Mouse (Mus musculus): Measurements from ENCODE around the gene Npepps. TPM values are rescaled to one million over a fixed set of nuclear protein-coding genes. Genes with fewer than 3 reads are reported as not detected.

Npepps gene
- polyA plus RNA-seq, 1 experiment from 2014 or later, result 102 TPM

DNA sequence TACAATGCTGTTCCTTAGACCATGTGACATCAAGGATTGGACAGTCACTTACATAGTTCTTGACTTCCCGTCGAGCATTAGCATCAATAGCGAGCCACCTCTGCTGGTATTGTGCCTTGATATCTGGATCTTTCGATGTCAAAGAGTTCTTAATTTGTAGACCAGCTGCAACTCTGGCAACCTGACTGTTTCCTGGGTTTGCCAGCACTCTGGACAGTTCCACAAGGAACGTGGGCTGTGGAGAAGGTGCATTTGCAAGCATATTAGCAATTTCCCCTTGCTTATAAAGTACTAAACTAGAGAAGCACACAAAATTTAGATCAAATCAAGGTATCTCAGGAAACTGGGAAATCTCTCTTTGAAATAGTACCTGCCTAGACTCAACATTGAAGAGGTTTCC is 95.6 kb downstream of the Npepps start:
- Histone ChIP-seq H3K4me1 (peaks cover 28% of the 10 kb centered on the region; the same call in 1 of the 2 replicates), H3K9ac (no peak overlapping the region), H3K27ac (replicated peaks) (no peak overlapping the region), H3K36me3 (peaks cover 61% of the 10 kb centered on the region), H3K4me3 (replicated peaks) (no peak overlapping the region), H3K9me3 (replicated peaks) (no peaks in the 10 kb centered on the region), H3K27me3 (no peaks in the 10 kb centered on the region), H3K4me2 (replicated peaks) (no peak overlapping the region)
- no peak for ATAC-seq (ENCODE audit: insufficient number of reproducible peaks, low FRiP score, low TSS enrichment, low read depth)
- 68% methylated on average over 5 of the region's 5 CpGs for whole genome bisulfite sequencing

DNA sequence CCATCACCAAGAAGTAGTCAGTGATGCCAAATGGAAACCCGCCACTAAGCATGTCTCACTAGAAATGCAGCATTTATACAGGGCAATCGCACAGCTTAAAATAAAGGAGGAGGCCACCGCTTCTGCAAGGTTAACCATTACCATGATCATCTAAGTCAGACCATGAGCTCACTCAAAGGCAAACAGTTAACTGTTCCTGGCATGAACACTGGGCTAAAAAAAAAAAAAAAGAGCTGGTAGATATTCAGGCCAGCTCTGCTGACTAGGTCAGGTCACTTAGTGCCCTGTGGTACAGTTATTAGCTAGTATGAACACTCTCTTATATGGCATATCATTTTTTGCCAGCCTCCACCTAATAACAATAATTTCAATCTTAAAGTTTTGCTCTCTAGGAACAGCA is 98.0 kb downstream of the Npepps start:
- WGBS, result 94% methylated on average over 3 of the region's 3 CpGs
- Histone ChIP-seq H3K27ac (replicated peaks) (no peak overlapping the region), H3K4me1 (peaks cover 16% of the 10 kb centered on the region; the same call in 1 of the 2 replicates), H3K9ac (no peak overlapping the region), H3K9me3 (replicated peaks) (no peaks in the 10 kb centered on the region), H3K27me3 (no peaks in the 10 kb centered on the region), H3K4me3 (replicated peaks) (no peak overlapping the region), H3K4me2 (replicated peaks) (no peak overlapping the region), H3K36me3 (peaks cover 83% of the 10 kb centered on the region)
- no peak for ATAC-seq (ENCODE audit: insufficient number of reproducible peaks, low FRiP score, low TSS enrichment, low read depth)

DNA sequence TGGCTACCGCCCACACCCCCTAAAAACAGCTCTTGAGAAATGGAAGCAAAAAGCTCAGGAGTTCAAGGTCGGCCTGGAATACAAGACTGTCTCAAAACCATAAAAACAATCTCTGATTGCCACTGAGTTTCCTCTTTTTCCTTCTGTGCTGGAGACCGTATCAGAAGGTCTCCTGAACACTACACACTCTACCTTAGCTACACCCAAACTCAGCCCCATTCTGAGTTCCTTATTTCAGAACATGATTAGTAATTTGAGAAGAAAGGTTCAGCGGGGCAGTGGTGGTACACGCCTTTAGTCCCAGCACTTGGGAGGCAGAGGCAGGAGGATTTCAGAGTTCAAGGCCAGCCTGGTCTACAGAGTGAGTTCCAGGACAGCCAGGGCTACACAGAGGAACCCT is 99.4 kb downstream of the Npepps start:
- H3K4me2 ChIP-seq (replicated peaks), result no peak overlapping the region
- H3K27ac ChIP-seq (replicated peaks), result no peak overlapping the region
- H3K9ac ChIP-seq, result no peak overlapping the region
- no peak overlapping the region for H3K4me3 ChIP-seq (replicated peaks)
- H3K36me3 ChIP-seq, result peaks cover 94% of the 10 kb centered on the region
- no peaks in the 10 kb centered on the region for H3K27me3 ChIP-seq
- WGBS, result 73% methylated on average over 5 of the region's 5 CpGs
- ATAC-seq (ENCODE audit: insufficient number of reproducible peaks, low FRiP score, low TSS enrichment, low read depth), result no peak
- H3K4me1 ChIP-seq, result peaks cover 11% of the 10 kb centered on the region; the same call in 1 of the 2 replicates
- no peaks in the 10 kb centered on the region for H3K9me3 ChIP-seq (replicated peaks)

DNA sequence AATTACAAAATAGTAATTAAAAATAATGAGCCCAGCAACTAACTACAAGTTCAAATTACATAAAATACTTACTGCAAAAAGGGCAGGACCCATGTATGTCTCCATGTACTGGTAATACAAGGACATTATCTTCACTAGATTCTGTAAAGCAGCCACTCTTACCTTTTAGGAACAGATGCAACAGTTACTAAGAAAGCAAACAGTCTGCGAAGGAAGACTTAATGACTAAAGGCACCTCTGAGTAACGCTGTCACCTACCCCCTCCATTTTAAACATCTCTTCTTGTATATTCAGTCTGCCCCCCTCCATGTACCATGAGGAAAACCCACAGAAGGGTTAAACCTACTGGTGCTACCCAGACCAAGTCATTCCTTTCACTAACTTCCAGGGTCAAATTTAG is 102.2 kb downstream of the Npepps start:
- peaks cover 96% of the 10 kb centered on the region for H3K36me3 ChIP-seq
- WGBS, result 93% methylated on average over 2 of the region's 2 CpGs

DNA sequence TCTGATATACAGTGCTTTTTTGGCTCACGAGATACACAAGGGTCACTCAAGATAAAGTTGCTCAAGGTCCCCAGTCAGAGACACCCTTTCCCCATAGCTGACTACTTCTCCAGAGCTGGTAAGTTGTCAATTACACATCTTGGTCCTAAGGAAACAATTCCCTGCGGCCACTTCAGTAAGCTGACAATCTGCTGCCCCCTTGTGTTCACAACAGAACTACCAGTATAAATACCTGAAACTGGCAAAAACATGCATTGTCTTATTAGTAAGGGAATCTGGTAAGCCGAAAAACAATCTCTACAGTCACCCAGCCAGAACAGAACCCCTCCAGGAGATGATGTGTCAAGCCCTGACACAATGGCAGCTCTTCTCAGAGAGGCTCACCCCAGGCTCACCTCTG is 103.6 kb downstream of the Npepps start:
- peaks cover 95% of the 10 kb centered on the region for H3K36me3 ChIP-seq
- WGBS, result 44% methylated on average over 3 of the region's 3 CpGs
- no peak overlapping the region for H3K9ac ChIP-seq
- no peak overlapping the region for H3K27ac ChIP-seq (replicated peaks)
- no peak overlapping the region for H3K4me3 ChIP-seq (replicated peaks)
- no peaks in the 10 kb centered on the region for H3K9me3 ChIP-seq (replicated peaks)
- no peaks in the 10 kb centered on the region for H3K27me3 ChIP-seq
- ATAC-seq (ENCODE audit: insufficient number of reproducible peaks, low FRiP score, low TSS enrichment, low read depth), result no peak
- H3K4me2 ChIP-seq (replicated peaks), result no peak overlapping the region
- no peaks in the 10 kb centered on the region for H3K4me1 ChIP-seq

More for the DNA sequence above, 102.2 kb downstream of the Npepps start:
- Histone ChIP-seq H3K27me3 (no peaks in the 10 kb centered on the region), H3K4me3 (replicated peaks) (no peak overlapping the region), H3K4me2 (replicated peaks) (no peak overlapping the region), H3K4me1 (no peaks in the 10 kb centered on the region), H3K27ac (replicated peaks) (no peak overlapping the region), H3K9ac (no peak overlapping the region), H3K9me3 (replicated peaks) (no peaks in the 10 kb centered on the region)
- no peak for ATAC-seq (ENCODE audit: insufficient number of reproducible peaks, low FRiP score, low TSS enrichment, low read depth)

DNA sequence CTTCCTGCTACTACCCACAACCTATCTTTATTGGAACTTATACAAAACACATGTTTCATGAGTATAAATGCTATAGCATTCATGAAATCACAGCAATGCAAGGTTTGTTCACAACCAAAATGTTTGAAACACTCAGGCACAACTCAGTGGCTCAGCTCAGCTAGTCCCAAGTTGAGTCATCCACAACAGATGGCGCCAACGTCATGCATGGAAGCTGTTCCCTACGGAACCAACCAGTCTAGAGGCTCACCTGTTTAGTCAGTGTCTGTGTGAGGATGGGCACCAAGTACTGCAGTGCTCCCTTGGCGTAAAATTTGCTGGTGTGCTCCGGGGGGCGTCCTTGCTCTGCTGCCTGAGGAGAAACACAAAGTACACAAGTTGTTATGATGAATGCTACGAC is 104.9 kb downstream of the Npepps start:
- ATAC-seq (ENCODE audit: insufficient number of reproducible peaks, low FRiP score, low TSS enrichment, low read depth), result no peak
- Histone ChIP-seq H3K27me3 (no peaks in the 10 kb centered on the region), H3K27ac (replicated peaks) (no peak overlapping the region), H3K4me3 (replicated peaks) (no peak overlapping the region), H3K4me1 (no peaks in the 10 kb centered on the region), H3K9me3 (replicated peaks) (no peaks in the 10 kb centered on the region), H3K4me2 (replicated peaks) (no peak overlapping the region), H3K9ac (no peak overlapping the region), H3K36me3 (peaks cover 95% of the 10 kb centered on the region)
- WGBS, result 87% methylated on average over 7 of the region's 7 CpGs

DNA sequence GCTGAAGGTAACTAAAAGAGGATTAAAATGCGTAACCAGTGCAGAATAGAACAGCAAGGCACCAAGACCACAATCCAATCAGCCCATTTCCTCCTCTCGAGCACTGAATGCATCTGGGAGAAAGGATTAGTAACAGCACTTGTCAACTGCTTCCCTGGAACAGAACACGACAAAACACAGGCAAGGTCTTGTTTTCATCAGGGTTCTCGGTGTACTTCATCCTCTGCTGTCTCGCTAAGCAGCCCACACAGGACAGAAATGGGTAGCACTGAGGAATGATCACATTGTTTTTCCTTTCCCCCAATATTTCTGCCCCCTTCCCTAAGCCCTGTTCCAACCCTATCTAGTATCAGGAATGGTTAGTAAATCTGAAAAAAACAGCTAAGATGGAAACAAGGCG is 120.1 kb downstream of the Npepps start:
- no peaks in the 10 kb centered on the region for H3K9me3 ChIP-seq (replicated peaks)
- no peaks in the 10 kb centered on the region for H3K27me3 ChIP-seq
- H3K4me1 ChIP-seq, result no peaks in the 10 kb centered on the region
- no peak overlapping the region for H3K9ac ChIP-seq
- ATAC-seq (ENCODE audit: insufficient number of reproducible peaks, low FRiP score, low TSS enrichment, low read depth), result no peak
- no peak overlapping the region for H3K4me2 ChIP-seq (replicated peaks)
- no peak overlapping the region for H3K4me3 ChIP-seq (replicated peaks)
- H3K27ac ChIP-seq (replicated peaks), result no peak overlapping the region
- peaks cover 89% of the 10 kb centered on the region for H3K36me3 ChIP-seq
- WGBS, result 58% methylated on average over 6 of the region's 6 CpGs

DNA sequence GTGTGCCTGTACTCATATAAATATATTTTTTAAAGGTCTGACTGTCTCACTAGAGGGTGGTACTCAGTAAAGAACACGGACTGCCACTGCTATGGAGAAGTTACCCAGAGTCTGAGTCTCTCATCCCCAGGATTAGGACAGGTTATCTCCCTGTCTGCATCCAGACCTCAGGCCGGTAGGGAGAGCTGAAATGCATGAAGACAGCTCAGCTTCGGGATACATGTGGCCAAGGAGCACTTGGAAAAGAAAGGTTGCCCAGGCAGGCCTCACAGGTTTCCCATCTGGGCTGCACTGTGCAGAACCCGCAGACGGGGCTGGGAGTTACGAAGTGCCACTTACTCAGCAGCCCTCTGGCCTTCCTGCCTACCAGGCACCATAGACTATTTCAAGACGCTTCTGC is 123.4 kb downstream of the Npepps start:
- Histone ChIP-seq H3K27me3 (no peaks in the 10 kb centered on the region), H3K9me3 (replicated peaks) (no peaks in the 10 kb centered on the region), H3K27ac (replicated peaks) (no peak overlapping the region; the same call in 1 of the 2 replicates), H3K4me3 (replicated peaks) (no peak overlapping the region), H3K9ac (no peak overlapping the region), H3K36me3 (peaks cover 57% of the 10 kb centered on the region), H3K4me2 (replicated peaks) (no peak overlapping the region), H3K4me1 (peaks cover 16% of the 10 kb centered on the region)
- no peak for ATAC-seq (ENCODE audit: insufficient number of reproducible peaks, low FRiP score, low TSS enrichment, low read depth)
- 77% methylated on average over 7 of the region's 7 CpGs for WGBS

Other genes with a start within 250 kb of the Npepps start
- 9.5 and 21.4 TPM in 2 replicates for gene Lrrc46, start 239.2 kb downstream of the Npepps start, polyA plus RNA-seq (2015; fragmentation: Nextera tagmentation; extraction: Ambion mirVana)
- gene Mrpl10, start 239.1 kb downstream of the Npepps start, polyA plus RNA-seq (2015; fragmentation: Nextera tagmentation; extraction: Ambion mirVana), result 77.9 and 80.4 TPM in 2 replicates
- gene Osbpl7, start 230.0 kb downstream of the Npepps start, polyA plus RNA-seq (2015; fragmentation: Nextera tagmentation; extraction: Ambion mirVana), result 10.4 and 10.8 TPM in 2 replicates
- 0.07 and 0.15 TPM in 2 replicates for gene Tbx21, start 165.3 kb downstream of the Npepps start, polyA plus RNA-seq (2015; fragmentation: Nextera tagmentation; extraction: Ambion mirVana)
- 8.9 and 9.5 TPM in 2 replicates for gene Tbkbp1, start 129.1 kb downstream of the Npepps start, polyA plus RNA-seq (2015; fragmentation: Nextera tagmentation; extraction: Ambion mirVana)
- gene Kpnb1, start 92.8 kb downstream of the Npepps start, polyA plus RNA-seq (2015; fragmentation: Nextera tagmentation; extraction: Ambion mirVana), result 43.8 and 49.9 TPM in 2 replicates
- gene Mrpl45, start 35.1 kb upstream of the Npepps start, polyA plus RNA-seq (2015; fragmentation: Nextera tagmentation; extraction: Ambion mirVana), result 36.8 and 43.6 TPM in 2 replicates
- 0.05 and 0.18 TPM in 2 replicates for gene Gpr179, start 71.4 kb upstream of the Npepps start, polyA plus RNA-seq (2015; fragmentation: Nextera tagmentation; extraction: Ambion mirVana)
- 4.8 TPM in 2 replicates for gene Socs7, start 81.9 kb upstream of the Npepps start, polyA plus RNA-seq (2015; fragmentation: Nextera tagmentation; extraction: Ambion mirVana)
- gene Arhgap23, start 134.9 kb upstream of the Npepps start, polyA plus RNA-seq (2015; fragmentation: Nextera tagmentation; extraction: Ambion mirVana), result 9.6 and 10.4 TPM in 2 replicates
- 1.4 and 1.7 TPM in 2 replicates for gene 4933428G20Rik, start 219.7 kb upstream of the Npepps start, polyA plus RNA-seq (2015; fragmentation: Nextera tagmentation; extraction: Ambion mirVana)

Data from embryonic facial prominence, embryonic 15.5 days (tissue).